Mouse (Mus musculus): ENCODE results near the gene Jph3. TPM values are rescaled to one million over a fixed set of nuclear protein-coding genes. Genes with fewer than 3 reads are reported as not detected.

The Jph3 gene
- under 1 TPM in 1 of 4 experiments, not detected in 3; 0.16 TPM for total RNA-seq (2022)

DNA sequence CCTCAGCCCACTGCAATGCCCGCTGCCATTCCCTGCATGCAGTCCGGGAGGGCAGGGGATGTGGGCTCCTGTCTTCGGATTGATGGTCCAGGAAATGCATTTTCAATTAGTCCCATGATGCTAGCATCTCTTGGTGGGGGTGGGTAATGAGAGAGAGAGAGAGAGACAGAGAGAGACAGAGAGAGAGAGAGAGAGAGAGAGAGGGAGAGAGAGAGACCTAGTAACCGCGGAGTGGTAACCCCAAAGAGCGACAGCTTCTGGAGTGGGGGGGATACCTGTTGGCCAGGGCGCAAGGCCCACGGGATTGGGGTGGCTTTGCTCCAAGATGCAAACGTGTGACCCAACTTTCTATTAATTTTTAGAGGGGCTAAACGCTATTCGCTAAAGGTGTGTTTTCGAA is at the start of gene Jph3:
TSS of gene Jph3 (plus strand) at position 301 of the 400 bp plus-strand sequence.
- DNase-seq (ENCODE audit: low spot score): no peak

DNA sequence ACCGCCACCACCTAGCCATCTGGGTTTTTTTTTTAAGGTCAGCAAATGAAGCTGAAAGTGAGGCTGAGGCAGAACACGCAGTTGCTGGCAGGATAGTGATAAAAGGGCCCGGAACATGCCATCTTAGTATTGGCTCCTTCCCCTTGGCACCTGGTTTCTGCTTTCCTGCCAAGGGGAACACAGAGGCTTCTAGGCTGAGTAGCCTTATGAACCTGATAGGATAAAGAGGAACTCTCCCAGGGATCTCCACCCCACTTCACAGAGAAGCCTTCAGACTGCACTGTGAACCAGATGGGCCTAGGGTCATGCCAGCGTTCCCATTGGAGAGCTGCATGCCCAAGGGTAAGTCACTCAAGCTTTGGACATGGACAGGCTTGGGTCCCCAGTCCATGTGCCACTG is 48.5 kb upstream of the Jph3 start:
- DNase-seq (ENCODE audit: low spot score): no peak

DNA sequence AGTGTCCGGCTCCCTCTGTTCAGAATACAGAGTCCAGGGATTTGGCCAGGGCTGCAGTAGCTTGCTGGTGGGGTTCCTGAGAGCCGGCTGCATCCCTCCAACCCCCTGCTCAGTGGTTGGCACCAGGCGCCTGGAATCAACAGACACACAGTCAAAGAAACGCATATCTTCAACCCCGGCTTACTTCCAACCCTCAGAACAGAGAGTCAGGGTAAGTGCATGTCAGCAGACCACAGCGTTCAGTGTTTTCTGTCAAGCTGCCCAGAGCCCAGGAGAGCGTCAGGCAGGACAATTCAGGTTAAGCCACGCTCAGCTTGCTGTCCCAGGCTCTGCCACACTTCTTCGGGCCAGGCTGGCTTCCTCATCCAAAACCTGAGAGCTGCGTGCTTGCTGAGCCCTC is 48.0 kb upstream of the Jph3 start:
- peak; percentile 33 for DNase-seq (ENCODE audit: low spot score)

DNA sequence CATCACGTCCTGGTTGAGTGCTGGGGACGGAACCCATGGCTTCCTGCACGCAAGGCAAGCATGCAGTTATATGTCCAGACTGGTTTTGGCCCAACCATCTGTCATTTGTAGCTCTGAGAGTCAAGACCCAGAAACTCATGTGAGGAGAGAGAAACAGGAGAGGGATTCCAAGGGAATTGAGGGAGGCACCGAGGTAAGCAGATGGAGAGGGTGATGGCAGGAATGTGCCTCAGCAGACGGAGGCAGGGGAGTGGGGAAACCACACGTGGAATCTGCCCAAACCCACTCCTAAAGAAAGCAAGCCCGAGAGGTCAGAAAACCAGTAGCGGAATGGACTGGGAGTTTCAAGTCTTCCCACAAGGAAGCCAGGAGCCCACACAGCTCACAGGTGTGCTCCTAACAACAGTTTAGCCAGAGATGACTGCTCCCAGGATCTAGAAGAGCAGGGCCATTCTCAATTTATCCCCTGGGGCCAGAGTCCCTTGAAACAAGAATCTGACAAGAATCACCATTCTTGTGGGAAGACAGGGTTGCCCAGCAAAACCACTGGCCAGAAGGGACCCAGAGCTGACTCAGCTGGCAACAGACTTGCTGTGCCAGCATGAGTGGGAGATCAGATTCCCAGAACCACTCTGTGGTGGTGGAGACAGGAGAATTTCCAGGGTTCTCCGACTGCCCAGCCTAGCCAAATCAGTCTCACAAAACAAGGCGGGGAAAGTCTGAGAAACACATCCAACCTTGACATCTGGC is 46.2 kb upstream of the Jph3 start:
- DNase-seq (ENCODE audit: low spot score): no peak

DNA sequence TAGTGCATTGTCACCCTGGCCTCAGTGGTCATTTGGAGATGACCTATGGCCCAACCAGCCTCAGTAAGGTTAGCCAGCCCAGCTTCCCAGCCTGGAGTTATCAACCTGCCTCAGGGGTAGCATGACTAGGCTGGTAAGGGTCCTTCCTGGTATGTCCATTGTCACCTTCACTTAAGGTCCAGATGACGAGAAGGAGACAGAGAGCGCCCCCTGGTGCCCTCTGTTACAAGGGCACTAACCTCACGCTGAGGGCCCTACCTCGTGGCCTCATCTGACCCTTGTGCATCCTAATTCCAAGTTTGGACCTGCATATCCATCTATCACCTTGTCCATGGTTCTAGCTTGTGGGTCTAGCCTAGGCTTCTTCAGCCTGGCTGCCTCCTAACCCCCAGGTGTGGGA is 44.0 kb upstream of the Jph3 start:
- peak; percentile 58 for DNase-seq (ENCODE audit: low spot score)

DNA sequence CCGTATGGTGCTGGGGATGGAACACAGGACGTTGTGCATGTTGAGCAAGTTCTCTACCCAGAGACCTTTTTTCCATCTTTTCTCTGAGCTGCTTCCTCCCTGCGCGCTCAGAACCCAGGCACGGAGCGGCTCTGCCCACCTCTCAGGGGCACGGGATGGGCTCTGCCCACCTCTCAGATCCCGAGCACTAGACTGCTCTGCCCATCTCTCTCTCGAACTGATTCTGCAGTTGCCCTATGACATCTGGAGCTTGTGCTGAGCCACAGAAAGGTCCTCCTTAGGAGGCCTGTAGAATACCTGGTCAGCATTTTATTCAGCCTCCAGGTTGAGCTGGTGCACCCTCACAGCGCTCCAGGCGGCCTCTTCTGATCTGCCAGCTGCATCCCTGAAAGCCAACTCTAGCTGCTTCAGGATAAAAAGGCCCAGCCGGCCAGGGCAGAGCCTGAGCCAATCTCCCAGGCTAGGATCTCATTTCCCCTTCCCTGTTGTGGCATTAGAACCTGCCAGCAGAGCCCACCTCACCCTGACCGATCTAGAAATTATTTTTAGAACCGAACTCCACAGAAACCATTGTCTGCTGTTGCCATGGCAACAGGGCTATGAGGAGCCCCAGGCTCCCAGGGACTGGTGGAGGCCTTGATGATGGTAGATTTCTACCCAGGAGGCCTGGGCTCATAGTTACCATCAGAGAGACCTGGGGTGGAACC is 41.8 kb upstream of the Jph3 start:
- no peak for DNase-seq (ENCODE audit: low spot score)

DNA sequence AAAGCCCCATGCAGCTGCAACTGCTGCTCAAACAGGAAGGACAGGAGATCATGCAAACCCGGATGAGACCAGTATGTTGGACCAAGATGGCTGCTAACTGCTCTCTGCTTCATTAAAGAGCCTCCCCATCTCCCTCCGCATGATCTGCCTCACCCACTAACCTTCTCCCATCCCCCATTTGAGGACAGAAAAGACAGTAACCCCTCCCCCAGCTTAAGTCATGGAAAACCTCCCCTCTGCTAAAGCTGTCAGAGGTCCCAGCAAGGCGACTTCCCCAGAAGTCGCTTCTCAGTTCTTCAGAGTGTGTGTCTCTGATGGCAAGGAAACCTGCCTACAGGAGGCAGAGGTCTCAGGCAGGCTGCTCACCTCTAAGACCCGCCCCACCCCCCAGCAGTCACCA is 40.9 kb upstream of the Jph3 start:
- no peak for DNase-seq (ENCODE audit: low spot score)

DNA sequence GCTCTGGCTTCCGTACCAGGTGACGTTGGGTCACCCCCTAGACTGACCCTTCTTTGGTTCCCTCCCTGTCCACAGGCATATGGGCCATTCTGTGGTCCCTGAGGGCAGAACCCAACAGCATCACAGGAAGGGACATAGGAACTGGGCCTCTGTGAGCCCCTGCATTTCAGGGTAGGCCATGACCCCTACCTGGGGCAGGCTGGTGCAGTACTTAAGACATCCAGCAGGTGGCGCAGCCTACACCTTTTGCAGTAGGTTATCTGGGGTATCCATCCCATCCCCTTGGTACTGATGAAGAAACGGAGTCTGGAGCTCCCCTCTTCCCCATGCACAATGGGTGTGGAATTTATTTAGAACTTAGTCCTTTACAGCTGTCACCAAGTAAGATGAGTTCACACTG is 35.0 kb upstream of the Jph3 start:
- peak; percentile 26 for DNase-seq (ENCODE audit: low spot score)

DNA sequence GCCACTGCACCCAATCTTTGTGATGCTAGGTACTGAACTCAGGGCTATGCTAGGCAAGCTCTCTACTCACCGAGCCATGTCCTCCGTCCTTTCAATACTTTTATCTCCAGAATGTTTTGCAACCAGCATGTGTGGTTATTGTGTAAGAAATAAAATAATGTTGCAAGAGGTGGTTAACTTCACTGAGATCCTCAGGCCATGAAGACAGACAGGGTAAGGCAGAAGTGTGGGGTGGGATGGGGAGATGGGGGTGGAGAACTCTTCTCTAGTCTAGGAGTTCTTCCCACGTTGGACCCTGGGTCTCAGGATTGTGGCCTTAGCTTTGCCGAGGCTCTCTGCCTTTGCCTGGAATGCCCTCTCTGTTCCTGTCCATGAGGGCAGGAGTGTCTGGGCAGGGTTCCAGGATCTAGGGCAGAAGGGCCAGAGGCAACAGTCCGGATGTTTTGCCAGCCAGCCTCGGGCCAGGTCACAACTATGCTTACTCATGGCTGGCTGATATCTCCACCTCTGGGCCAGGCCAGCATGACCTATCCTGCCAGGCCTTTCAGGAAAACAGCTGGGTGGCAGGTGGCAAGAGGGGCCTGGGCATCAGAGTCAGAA is 33.7 kb upstream of the Jph3 start:
- peak; percentile 74 for DNase-seq (ENCODE audit: low spot score)

DNA sequence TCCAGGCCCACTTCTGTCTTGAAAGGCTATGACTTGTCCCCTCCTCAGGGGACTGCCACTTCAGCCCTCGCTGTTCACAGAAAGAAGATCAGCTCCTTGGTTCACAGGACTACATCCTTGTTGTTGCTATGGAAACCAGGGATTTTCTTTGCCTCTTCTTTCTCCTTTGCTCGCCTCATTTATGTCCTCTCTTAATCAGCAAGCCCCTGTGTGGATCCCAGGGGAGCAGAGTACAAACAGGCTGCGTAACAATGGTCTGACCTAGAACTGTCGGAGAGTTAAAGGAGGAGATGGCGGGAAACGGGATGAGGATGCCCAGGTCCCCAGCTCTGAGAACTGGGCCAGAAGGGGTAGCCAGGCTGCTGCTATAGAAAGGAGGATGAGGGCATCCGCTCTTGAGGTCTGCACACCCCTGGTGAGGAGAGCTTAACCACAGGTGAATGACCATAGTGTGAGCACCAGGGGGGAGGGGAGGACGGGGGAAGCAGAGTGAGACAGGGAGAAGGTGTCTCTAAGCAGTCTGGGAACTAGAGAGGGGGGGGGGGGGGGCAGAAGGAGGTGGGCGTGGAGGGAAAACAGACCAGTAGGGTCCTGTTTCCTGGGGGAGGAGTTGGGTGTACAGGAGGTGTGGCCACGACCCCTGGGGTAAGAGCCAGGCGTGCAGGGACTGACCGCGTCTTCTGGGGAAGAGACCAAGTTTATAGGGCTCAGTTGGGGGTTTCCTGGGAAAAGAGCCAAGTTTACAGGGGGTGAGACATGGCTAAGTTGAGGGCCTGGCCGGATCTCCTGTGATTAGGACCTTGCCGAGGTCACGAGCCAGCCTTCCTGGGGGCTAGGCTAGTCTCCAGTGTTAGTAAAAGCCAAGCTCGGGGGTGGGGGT is 31.4 kb upstream of the Jph3 start:
- no peak for DNase-seq (ENCODE audit: low spot score)

DNA sequence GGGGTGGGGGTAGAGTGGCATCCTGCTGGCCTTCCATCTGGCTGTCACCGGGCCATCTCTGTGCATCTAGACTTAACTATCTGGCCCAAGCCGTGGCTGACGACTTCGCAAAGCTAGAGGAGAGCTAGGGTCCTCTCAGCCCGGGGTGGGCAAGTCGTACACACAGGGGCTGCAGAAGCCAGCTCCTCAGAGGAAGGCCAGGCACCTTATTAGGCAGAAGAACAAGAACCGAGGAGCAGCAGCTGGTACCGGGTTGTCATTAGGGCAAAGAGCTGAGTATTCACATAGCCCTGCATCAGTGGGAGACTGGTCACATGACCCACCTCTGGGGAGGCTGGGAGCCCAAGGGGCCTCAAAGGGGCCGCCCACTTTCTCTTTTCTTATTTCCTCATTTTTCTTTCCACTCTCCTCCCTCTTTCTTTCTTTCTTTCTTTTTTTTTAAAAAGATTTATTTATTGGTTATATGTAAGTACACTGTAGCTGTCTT is 30.8 kb upstream of the Jph3 start:
- no peak for DNase-seq (ENCODE audit: low spot score)

DNA sequence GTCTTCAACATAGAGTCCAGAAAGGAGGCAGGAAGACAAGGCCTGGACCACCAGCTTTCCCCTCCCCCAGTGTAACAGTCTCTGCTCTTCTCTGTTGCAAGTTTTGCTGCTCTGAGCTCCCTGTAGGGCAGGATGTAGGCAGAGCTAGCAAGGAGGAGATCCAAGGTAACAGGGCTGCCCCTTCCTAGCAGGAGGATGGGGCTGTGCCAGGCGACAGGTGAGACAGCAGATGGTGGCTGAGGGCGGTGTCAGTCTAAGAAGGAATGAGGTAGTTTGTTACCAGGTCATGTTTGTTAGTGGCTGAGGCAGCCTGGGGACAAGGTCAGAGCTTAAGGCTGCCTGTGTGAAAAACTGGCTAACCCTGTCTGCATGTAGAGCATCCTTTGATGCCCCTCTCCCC is 29.5 kb upstream of the Jph3 start:
- no peak for DNase-seq (ENCODE audit: low spot score)

DNA sequence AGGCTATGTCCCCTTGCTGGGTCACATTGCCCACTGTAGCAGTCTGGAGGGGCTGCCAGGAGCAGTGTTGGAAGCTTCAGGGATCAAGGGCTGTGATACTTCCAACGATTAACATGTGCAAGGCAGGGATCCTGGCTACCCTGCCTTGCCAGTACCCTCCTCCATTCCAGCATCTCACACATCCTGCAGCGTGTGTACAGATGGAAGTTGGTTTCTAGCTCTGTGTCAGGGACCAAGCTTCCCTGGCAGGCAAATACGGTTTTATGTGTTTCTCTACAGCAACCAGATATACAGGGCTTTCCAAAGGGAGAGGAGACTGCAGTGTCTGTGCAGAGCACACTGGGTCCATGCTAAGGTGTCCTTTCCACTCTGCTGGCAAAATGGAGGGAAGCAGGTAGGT is 24.2 kb upstream of the Jph3 start:
- no peak for DNase-seq (ENCODE audit: low spot score)

DNA sequence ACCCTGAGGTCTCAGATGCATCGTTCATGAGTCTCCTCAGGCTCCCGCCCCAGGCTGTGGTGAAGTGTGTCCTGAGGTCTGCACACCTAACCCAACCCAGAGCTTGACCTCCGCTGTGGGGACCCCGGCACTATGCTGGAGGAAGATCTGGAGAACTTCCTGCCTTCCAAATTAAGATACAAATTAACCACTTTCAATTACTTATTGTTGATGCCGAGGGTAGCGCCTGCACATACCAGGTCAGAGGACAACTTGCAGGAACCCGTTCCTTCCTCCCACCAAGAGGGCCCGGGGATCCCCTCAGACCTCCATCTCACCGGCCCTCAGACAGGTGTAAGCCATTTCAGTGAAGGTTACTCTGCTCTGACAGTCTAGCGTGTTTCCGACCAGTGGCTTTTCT is 22.5 kb upstream of the Jph3 start:
- no peak for DNase-seq (ENCODE audit: low spot score)

DNA sequence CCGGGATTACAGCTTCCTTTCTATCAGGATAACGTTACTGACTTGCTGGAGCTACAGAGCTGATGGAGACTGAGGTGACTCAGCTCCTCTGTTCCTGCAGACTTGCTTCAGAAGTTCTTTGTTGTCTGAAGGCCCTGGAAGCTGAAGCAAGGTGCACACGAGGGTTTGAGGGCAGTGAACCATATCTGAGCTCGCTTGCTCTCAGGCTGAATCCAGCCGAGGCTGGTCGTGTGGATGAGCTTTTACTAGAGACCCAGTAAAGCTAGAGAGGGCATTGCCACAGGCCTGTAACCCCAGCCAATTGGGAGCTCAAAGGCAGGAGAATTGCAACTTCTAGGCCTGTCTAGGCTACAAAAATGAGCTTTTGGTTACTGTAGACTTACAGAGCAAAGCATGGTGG is 21.0 kb upstream of the Jph3 start:
- DNase-seq (ENCODE audit: low spot score): no peak

DNA sequence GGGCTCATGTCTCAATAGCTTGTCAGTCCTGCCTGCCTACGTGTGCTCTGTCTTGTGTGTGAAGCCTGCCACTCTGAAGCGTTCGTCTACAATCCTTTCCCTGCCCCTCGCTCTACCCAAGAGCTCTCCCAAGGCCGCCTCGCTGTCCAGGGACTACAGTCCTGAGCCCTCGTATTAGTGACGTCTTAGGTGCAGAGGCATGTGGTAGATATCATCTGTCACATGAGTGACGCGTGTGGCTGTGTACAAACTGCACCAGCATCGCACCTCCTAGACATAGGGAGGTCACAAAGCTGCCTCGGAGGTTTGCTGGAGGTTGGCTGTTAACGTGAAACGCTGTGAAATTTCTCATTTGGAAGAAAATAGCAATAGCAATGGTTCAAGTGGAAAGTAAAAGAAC is 11.9 kb upstream of the Jph3 start:
- DNase-seq (ENCODE audit: low spot score): no peak

DNA sequence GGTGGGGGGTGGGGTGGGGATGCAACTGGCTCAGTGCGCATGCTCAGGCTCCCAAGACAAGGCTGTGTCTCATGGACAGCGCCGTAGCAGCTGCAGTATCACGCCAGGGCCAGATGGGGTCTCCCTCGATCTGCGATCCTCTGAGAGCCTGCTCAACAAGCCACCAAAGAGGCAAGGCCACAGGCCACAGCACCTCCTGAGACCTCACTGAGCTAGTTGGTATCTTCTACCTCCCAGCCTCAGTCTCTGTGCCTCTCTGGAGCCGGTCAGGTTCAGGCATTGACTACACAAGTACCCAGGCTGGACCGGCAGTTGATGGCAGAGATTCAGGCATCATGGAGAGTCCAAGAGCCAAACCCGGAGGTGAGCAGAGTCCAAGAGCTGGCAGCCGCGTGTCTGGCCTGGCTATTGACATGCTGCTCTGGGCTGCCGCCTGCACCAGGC is 11.4 kb upstream of the Jph3 start:
- peak; percentile 62 for DNase-seq (ENCODE audit: low spot score)

DNA sequence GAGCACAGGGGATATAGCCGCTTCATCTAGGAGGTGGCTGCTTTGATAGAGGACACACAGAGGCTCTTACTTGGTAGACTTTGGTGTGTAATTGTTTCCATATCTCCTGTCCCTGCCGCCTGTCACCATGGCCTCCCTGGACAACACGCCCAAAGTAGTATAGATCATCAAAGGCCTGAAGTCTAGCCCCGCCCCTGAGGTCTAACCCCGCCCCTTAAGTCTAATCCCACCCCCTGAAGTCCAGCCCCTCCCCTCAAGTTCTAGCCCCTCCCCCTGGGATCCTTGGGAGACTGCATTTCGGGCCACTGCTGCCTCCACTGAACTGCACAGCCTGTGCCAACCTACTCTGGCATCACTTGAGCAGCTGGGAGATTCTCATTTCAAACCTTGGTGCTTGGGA is 10.5 kb upstream of the Jph3 start:
- DNase-seq (ENCODE audit: low spot score): no peak

DNA sequence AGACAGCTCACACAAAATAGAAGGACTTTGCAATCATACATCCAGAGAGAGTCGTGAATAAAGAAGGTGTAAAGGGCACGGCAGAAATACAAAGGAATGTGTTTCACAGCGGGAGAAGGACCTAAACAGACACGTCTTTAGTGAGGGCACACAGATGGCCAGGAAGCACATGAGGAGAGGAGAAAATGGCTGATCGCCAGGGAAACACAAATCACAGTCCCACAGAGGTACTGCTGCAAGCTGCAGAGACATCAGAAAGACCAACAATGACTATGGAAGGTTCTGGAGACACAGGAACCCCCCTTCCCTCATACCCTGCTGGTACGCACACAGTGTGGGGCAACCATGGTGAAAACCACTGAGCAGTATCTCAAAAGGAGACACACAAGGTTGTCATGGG is 8.4 kb upstream of the Jph3 start:
- no peak for DNase-seq (ENCODE audit: low spot score)

DNA sequence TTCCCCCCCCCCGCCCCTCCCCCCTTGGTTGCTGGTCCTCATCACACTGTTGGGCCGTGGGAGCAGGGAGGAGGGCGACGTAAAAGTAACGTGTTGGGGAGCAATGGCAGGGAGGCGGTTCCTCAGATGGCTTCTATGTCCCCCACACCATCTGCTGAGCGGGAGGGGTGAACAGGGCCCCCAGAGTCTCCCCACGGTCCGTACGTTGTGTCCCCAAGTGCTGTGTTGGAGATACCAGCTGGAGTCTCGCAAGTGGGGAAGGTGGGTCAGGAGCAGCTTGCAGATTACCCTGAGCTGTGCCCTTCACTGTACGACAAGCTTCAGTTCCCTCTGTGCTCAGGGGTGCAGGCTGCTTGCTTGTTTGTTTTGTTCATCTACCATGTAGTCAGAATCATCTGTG is 5.6 kb upstream of the Jph3 start:
- DNase-seq (ENCODE audit: low spot score): no peak

DNA sequence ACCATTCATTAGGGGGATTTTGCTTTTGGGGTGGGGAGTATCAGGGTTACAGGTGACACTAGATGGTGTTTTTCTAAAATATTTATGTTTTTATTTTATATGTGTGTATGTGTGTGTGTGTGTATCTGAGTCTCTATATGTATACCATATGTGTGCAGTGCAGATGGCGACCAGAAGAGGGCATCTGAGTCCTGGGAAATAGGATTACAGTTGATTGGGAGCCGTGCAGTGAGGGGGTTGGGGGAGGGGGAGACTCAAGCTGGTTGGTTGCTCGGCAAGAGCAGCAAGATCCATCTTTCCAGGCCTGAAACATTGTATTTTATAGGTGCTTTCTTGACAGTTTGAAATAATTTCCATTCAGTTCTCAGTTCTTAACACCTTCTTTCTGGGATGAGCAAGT is 2.3 kb upstream of the Jph3 start:
- DNase-seq (ENCODE audit: low spot score): no peak

DNA sequence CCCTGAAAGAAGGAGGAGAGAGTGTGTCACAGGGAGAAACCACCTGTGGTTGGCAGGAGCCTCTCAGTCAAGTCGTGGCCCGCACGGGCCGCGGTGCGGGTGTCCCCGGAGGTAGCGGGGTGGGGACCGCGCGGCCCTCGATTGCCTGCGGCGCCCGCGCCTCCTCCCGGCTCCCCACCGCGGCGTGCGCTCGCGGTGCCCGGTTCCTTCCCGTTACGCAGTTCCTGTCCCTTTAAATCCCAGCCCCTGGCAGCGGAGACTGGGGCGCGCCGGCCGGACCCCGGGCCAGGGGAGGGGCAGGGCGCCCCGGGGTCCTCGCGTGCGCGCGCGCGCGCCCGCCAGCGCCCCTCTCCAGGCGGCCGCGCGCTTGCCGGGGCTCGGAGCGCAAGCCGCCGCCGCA is 331 bp downstream of the Jph3 start:
- DNase-seq (ENCODE audit: low spot score): no peak
